Mouse (Mus musculus) heart, postnatal 0 days (tissue): ENCODE data around the gene Fxyd6.

Experiments used
- CTCF ChIP-seq: IDR thresholded peaks from 2 replicates; pipeline ENCODE4 v1.5.1; 2016; ENCODE audit warnings: antibody characterized with exemption, control low read depth, low read depth
- EP300 ChIP-seq: IDR thresholded peaks from 2 replicates; pipeline ENCODE4 v1.6.1; 2016; ENCODE audit warnings: antibody characterized with exemption, low read depth

- TF ChIP-seq CTCF (no peak), EP300 (no peak)
Observed at GRCm38 (mm10) chr9:45328263-45328662, 41.7 kb upstream of the Fxyd6 start.
